Mouse (Mus musculus) forebrain, embryonic 11.5 days (tissue): Measurements from ENCODE around the gene 1700069L16Rik. TPM values are rescaled to one million over a fixed set of nuclear protein-coding genes. Genes with fewer than 3 reads are reported as not detected.
A peak's percentile ranks its signal among the peaks of the same experiment; 100 is the strongest.

Experiments
- ATAC-seq: fragments of 200-750 bp; cut with Nextera tagmentation; replicated peaks from 2 replicates; pipeline ENCODE4 v1.8.0; 2017; ENCODE audit warnings: moderate TSS enrichment; ENCODE audit not compliant: low FRiP score
- DNase-seq: peaks from one replicate; pipeline ENCODE4 v3.0.0-alpha.2; 2017; ENCODE audit warnings: low spot score
- H3K27ac ChIP-seq: fragments of 300-500 bp; sonication (generic); 2 replicates; pipeline ENCODE4 v1.5.1; 2014; ENCODE audit warnings: low read depth, low read length
- H3K27me3 ChIP-seq: fragments of 300-500 bp; sonication (generic); 2 replicates; pipeline ENCODE4 v1.6.1; 2014; ENCODE audit warnings: mild to moderate bottlenecking, low read length, mixed read lengths; ENCODE audit not compliant: control insufficient read depth, insufficient read depth
- H3K36me3 ChIP-seq: fragments of 300-500 bp; sonication (generic); 2 replicates; pipeline ENCODE4 v1.6.1; 2014; ENCODE audit warnings: mild to moderate bottlenecking, low read length, moderate library complexity, mixed read lengths; ENCODE audit not compliant: control insufficient read depth, insufficient read depth
- H3K4me1 ChIP-seq: fragments of 300-500 bp; sonication (generic); replicated peaks from 2 replicates; pipeline ENCODE4 v1.6.1; 2014; ENCODE audit warnings: low read length, mixed read lengths; ENCODE audit not compliant: control insufficient read depth, insufficient read depth
- H3K4me2 ChIP-seq: fragments of 300-500 bp; sonication (generic); 2 replicates; pipeline ENCODE4 v1.6.1; 2014; ENCODE audit warnings: low read depth, mild to moderate bottlenecking, low read length, moderate library complexity, mixed read lengths; ENCODE audit not compliant: severe bottlenecking
- H3K4me3 ChIP-seq: fragments of 300-500 bp; sonication (generic); 2 replicates; pipeline ENCODE4 v1.5.1; 2014; ENCODE audit warnings: low read depth, low read length
- H3K9ac ChIP-seq: fragments of 300-500 bp; sonication (generic); 2 replicates; pipeline ENCODE4 v1.6.1; 2014; ENCODE audit warnings: low read length
- H3K9me3 ChIP-seq: fragments of 300-500 bp; sonication (generic); 2 replicates; pipeline ENCODE4 v1.6.1; 2016; ENCODE audit warnings: low read length, mixed read lengths; ENCODE audit not compliant: control insufficient read depth
- WGBS: fragments of 180-500 bp; shearing (Covaris S2); extraction: QIAGEN DNeasy Blood & Tissue Kit; methylation state at CpG from one replicate; pipeline ENCODE4 v1.1.7; 2014; 5-methylcytosine and 5-hydroxymethylcytosine counted together
- polyA plus RNA-seq: library from polyadenylated mRNA; unstranded; fragments of >200 nt; fragmentation: Nextera tagmentation; extraction: Ambion mirVana; gene quantifications from 2 replicates; pipeline ENCODE4 v1.2.1, GENCODE M21; 2014

1700069L16Rik gene
- polyA plus RNA-seq, 1 experiment from 2014 or later: not detected

DNA sequence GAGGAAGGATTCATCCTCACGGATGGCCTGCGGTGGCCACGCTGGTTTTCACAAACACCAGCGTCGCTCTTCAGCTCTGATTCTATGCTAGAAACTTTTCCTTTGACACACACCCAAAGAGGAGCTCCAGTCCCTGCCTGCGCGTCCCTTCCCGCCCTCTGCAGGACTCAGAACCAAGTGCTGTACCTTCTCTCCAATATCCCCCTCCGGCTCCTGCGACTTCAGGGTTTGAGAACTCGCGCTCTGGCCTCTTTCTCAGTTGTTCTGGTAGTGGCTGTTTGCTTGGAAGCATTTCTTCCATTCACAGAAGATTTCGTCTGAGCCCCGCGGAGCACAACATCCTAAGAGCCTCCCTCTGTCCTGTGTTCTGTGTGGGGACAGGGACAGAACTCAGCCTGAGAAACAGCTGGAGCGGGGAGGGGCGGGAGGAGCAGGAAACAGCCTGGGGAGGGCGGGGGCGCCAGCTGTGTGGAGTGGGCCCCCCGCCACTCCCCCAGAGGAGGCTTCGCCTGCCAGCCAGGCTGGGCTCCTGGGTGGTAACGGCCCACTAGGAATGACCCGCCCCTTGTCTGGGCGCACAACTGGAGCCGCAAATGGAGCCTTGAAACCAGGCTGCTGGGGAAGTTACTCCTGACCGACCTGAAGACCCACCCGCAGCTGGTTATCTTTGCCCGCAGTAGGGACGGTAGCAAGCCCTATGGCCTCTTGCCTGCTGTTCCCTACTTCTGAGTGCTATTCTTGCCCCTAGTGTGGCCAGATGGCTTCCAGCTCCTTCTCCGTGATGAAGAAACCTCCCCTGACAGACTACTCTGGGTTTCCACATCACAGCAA is 74.3 kb downstream of the 1700069L16Rik start, which contains the start of gene Cmklr1:
Gene Cmklr1, minus strand, starts transcription at position 392 of the 831 bp plus-strand sequence.
- Histone ChIP-seq H3K27ac (no peak within 1 kb of the TSS), H3K27me3 (peaks cover 3% of the 10 kb centered on the region; the same call in 1 of the 2 replicates), H3K4me2 (peak within 1 kb of the TSS; percentile 2; the same call in 1 of the 2 replicates), H3K9me3 (no peaks in the 10 kb centered on the region), H3K4me1 (0 out of 2 replicates have a peak, but pooled peaks cover 4% of the 10 kb centered on the region), H3K36me3 (no peaks in the 10 kb centered on the region), H3K9ac (no peak within 1 kb of the TSS), H3K4me3 (no peak within 1 kb of the TSS)
- DNase-seq: peak; percentile 54
- 16% methylated on average over 30 of the region's 30 CpGs for WGBS
- no peak for ATAC-seq

- Histone ChIP-seq H3K4me3 (no peak overlapping the region), H3K36me3 (no peaks in the 10 kb centered on the region), H3K4me2 (no peak overlapping the region), H3K27me3 (peaks cover 3% of the 10 kb centered on the region; the same call in 1 of the 2 replicates), H3K9me3 (no peaks in the 10 kb centered on the region), H3K9ac (no peak overlapping the region), H3K27ac (no peak overlapping the region), H3K4me1 (0 out of 2 replicates have a peak, but pooled peaks cover 4% of the 10 kb centered on the region)
- ATAC-seq: no peak
- WGBS: 89% methylated on average over 5 of the region's 5 CpGs
- no peak for DNase-seq
Observed at GRCm38 (mm10) chr5:113648647-113649211, 75.8 kb downstream of the 1700069L16Rik start.

GRCm38 (mm10) chr5:113647141-113647540 is 77.4 kb downstream of the 1700069L16Rik start:
- peaks cover 3% of the 10 kb centered on the region; the same call in 1 of the 2 replicates for H3K27me3 ChIP-seq
- ATAC-seq: no peak
- no peak overlapping the region for H3K9ac ChIP-seq
- H3K27ac ChIP-seq: no peak overlapping the region
- H3K4me1 ChIP-seq: 0 out of 2 replicates have a peak, but pooled peaks cover 4% of the 10 kb centered on the region
- no peak overlapping the region for H3K4me2 ChIP-seq
- no peak overlapping the region for H3K4me3 ChIP-seq
- no peaks in the 10 kb centered on the region for H3K9me3 ChIP-seq
- 93% methylated on average over 8 of the region's 8 CpGs for WGBS
- no peak for DNase-seq
- H3K36me3 ChIP-seq: no peaks in the 10 kb centered on the region

- Histone ChIP-seq H3K36me3 (no peaks in the 10 kb centered on the region), H3K9ac (no peak overlapping the region), H3K4me2 (no peak overlapping the region), H3K4me1 (no peaks in the 10 kb centered on the region), H3K27me3 (no peaks in the 10 kb centered on the region), H3K9me3 (no peaks in the 10 kb centered on the region), H3K4me3 (no peak overlapping the region), H3K27ac (no peak overlapping the region)
- DNase-seq (no peak), ATAC-seq (no peak)
- 92% methylated on average over 4 of the region's 4 CpGs for WGBS
Observed at GRCm38 (mm10) chr5:113644520-113644919, 80.1 kb downstream of the 1700069L16Rik start.

DNA sequence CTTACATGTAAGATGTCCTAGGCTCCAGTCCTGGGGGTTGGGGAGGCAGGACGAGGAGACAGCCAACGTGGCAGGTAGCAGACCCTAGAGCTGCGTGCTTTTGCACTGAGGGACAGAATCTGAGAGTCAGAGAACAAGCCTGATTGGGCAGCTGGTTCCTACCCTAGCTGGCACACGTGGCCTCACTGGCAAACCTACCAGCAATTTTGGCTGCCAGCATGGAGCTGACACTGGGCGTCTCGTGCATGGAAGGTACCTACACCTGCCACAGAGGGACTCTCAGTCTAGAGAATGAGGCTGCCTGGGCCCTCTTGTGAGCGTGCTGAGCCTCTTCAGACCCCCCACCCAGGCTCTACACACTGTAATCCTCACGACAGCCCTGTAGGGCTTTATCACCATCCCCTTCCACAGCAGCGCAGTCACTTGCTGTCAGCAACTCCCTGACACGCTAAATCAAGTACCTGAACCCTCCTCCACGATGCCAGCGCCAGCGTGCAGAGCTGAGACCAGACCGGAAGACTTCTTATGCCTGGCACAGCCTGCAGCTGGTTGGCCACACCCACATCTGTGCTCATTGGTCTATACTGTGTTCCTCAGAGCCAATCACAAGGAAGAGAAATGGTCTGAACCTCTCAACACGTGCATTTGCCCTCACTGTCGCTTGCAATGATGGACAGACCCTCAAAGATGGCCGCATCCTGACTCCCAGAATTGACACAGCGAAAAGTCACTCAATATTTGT is 81.3 kb downstream of the 1700069L16Rik start:
- no peak overlapping the region for H3K9ac ChIP-seq

More for the DNA sequence above, 81.3 kb downstream of the 1700069L16Rik start:
- H3K4me3 ChIP-seq: no peak overlapping the region
- ATAC-seq (peak; percentile 83), DNase-seq (peak; percentile 58)
- H3K4me1 ChIP-seq: no peaks in the 10 kb centered on the region
- H3K27ac ChIP-seq: no peak overlapping the region
- H3K4me2 ChIP-seq: peak overlapping the region; percentile 33; the same call in 1 of the 2 replicates
- H3K27me3 ChIP-seq: no peaks in the 10 kb centered on the region
- WGBS: 55% methylated on average over 18 of the region's 18 CpGs
- H3K36me3 ChIP-seq: no peaks in the 10 kb centered on the region
- no peaks in the 10 kb centered on the region for H3K9me3 ChIP-seq

Other genes starting within 250 kb of the 1700069L16Rik start
- 6.7 and 7.6 TPM in 2 replicates for gene Wscd2, start 234.4 kb downstream of the 1700069L16Rik start, polyA plus RNA-seq
- 0.89 and 1.1 TPM in 2 replicates for gene Cmklr1, start 74.3 kb downstream of the 1700069L16Rik start, polyA plus RNA-seq
- gene Ficd, start 11.0 kb upstream of the 1700069L16Rik start, polyA plus RNA-seq: 3.4 and 4.6 TPM in 2 replicates
- 77.5 and 81.8 TPM in 2 replicates for gene Sart3, start 47.7 kb upstream of the 1700069L16Rik start, polyA plus RNA-seq
- gene Iscu, start 48.0 kb upstream of the 1700069L16Rik start, polyA plus RNA-seq: 99.4 and 105 TPM in 2 replicates
- gene Tmem119, start 75.7 kb upstream of the 1700069L16Rik start, polyA plus RNA-seq: 11.6 and 14.5 TPM in 2 replicates
- gene Selplg, start 107.9 kb upstream of the 1700069L16Rik start, polyA plus RNA-seq: 0.67 and 1.4 TPM in 2 replicates
- 231 and 246 TPM in 2 replicates for gene Coro1c, start 184.0 kb upstream of the 1700069L16Rik start, polyA plus RNA-seq